12 mouse cellular contexts compared by ENCODE assay signal in genomic region chr9:43262390-43262789, GRCm38 (mm10). TPM values are rescaled to one million over a fixed set of nuclear protein-coding genes. Genes with fewer than 3 reads are reported as not detected.
DNase-seq lines count a peak whose midpoint lies in the region; ATAC-seq and TF ChIP-seq lines count a peak whose summit lies in the region.
"Had no signal": no experiment of that assay in that cellular context is flagged by ENCODE, and none has a peak within 500 bp of the region (broad histone marks: within the 10 kb centered on the region; RNA-seq: fewer than 3 reads in every experiment).

No protein-coding gene starts in this region.

- no peak for TF ChIP-seq CTCF in gastrocnemius, adult 2 months (IDR thresholded peaks at IDR 0.05)
- no peak for TF ChIP-seq CTCF in lung, postnatal 0 days (IDR thresholded peaks at IDR 0.05)
- TF ChIP-seq CTCF in stomach, postnatal 0 days (IDR thresholded peaks at IDR 0.05; ENCODE audit: low read depth) = no peak

- H3K4me1 ChIP-seq in lung, postnatal 0 days (ENCODE audit: insufficient read depth, low read depth, low read length) = 0 out of 2 replicates have a peak, but pooled peaks cover 3% of the 10 kb centered on the region
- peaks cover 74% of the 10 kb centered on the region for H3K4me1 ChIP-seq in limb, embryonic 10.5 days
- peaks cover 2% of the 10 kb centered on the region; the same call in 1 of the 2 replicates for H3K4me1 ChIP-seq in stomach, postnatal 0 days (replicated peaks; ENCODE audit: control insufficient read depth, insufficient read depth)

- no peak for ATAC-seq in lung, postnatal 0 days
- no peak for ATAC-seq in stomach, postnatal 0 days (ENCODE audit: low FRiP score, low TSS enrichment)
- ATAC-seq: hindbrain, embryonic 16.5 days had no signal

- H3K4me2 ChIP-seq in lung, postnatal 0 days (replicated peaks; ENCODE audit: low read depth, low read length) = no peak overlapping the region
- H3K4me2 ChIP-seq in stomach, postnatal 0 days (replicated peaks; ENCODE audit: low read depth) = no peak overlapping the region

- DNase-seq in gastrocnemius, adult 2 months = no peak
- no peak for DNase-seq in gastrocnemius, adult 18-20 months (ENCODE audit: low spot score)
- peak; percentile 32 for DNase-seq in lung, postnatal 10 days
- no peak for DNase-seq in lung, postnatal 0 days (ENCODE audit: low spot score)
- DNase-seq in limb, embryonic 10.5 days (ENCODE audit: low spot score) = no peak
- no peak for DNase-seq in stomach, postnatal 0 days (ENCODE audit: low spot score)
- DNase-seq in layer of hippocampus, postnatal 10 days (ENCODE audit: low spot score in 2 of 2) = no peak
- no peak for DNase-seq in B cell, adult 2 months
- DNase-seq: gastrocnemius, postnatal 10 days had no signal

- 50% methylated on average over 4 of the region's 4 CpGs for WGBS in lung, postnatal 0 days
- 37% methylated on average over 4 of the region's 4 CpGs for WGBS in limb, embryonic 10.5 days
- WGBS in stomach, postnatal 0 days = 59% methylated on average over 4 of the region's 4 CpGs

- H3K9me3 ChIP-seq in lung, postnatal 0 days (ENCODE audit: low read length) = no peaks in the 10 kb centered on the region
- H3K9me3 ChIP-seq in limb, embryonic 10.5 days (replicated peaks) = no peaks in the 10 kb centered on the region
- no peaks in the 10 kb centered on the region for H3K9me3 ChIP-seq in stomach, postnatal 0 days (ENCODE audit: control insufficient read depth, low read length)

- no peak overlapping the region for H3K4me3 ChIP-seq in gastrocnemius, adult 2 months
- no peak overlapping the region for H3K4me3 ChIP-seq in lung, postnatal 0 days (ENCODE audit: low read depth, low read length)
- no peak overlapping the region for H3K4me3 ChIP-seq in limb, embryonic 10.5 days
- H3K4me3 ChIP-seq in stomach, postnatal 0 days (ENCODE audit: low read depth, low read length) = no peak overlapping the region

- TF ChIP-seq EP300 in lung, postnatal 0 days (IDR thresholded peaks at IDR 0.05) = no peak
- TF ChIP-seq EP300 in stomach, postnatal 0 days (optimal IDR thresholded peaks at IDR 0.05) = no peak

- intact Hi-C loops in gastrocnemius, adult 2 months (cut with DNase I) = no loop called here

- no peak overlapping the region for H3K9ac ChIP-seq in lung, postnatal 0 days (replicated peaks; ENCODE audit: low read depth)
- no peak overlapping the region for H3K9ac ChIP-seq in stomach, postnatal 0 days (ENCODE audit: low read length)
- H3K9ac ChIP-seq: liver, embryonic 14.5 days had no signal

- H3K36me3 ChIP-seq in lung, postnatal 0 days (ENCODE audit: insufficient read depth, low read length) = no peaks in the 10 kb centered on the region
- no peaks in the 10 kb centered on the region for H3K36me3 ChIP-seq in limb, embryonic 10.5 days
- no peaks in the 10 kb centered on the region for H3K36me3 ChIP-seq in stomach, postnatal 0 days (ENCODE audit: control insufficient read depth, insufficient read depth, low read length)

- peak overlapping the region; percentile 83 for H3K27ac ChIP-seq in gastrocnemius, adult 2 months
- H3K27ac ChIP-seq in lung, postnatal 0 days (ENCODE audit: low read length) = no peak overlapping the region
- peak overlapping the region; percentile 95 for H3K27ac ChIP-seq in limb, embryonic 10.5 days
- H3K27ac ChIP-seq in stomach, postnatal 0 days (replicated peaks) = peak overlapping the region; percentile 58
- H3K27ac ChIP-seq: liver, embryonic 14.5 days had no signal

- no peaks in the 10 kb centered on the region for H3K27me3 ChIP-seq in lung, postnatal 0 days (replicated peaks; ENCODE audit: insufficient read depth, low read length)
- H3K27me3 ChIP-seq in limb, embryonic 10.5 days (ENCODE audit: low read depth, poor library complexity, severe bottlenecking) = no peaks in the 10 kb centered on the region
- H3K27me3 ChIP-seq in stomach, postnatal 0 days (ENCODE audit: control insufficient read depth, insufficient read depth, low read length) = no peaks in the 10 kb centered on the region

RNA-seq across cellular contexts. Expression of gene Oaf, which starts 22.7 kb away (rescaled TPM):
- 1 to 10 TPM; 2.9 to 8.9 TPM for total RNA-seq in gastrocnemius, adult 2 months (2021)
- total RNA-seq in gastrocnemius, adult 18-20 months (2021) = 1 to 10 TPM; 4.2 to 6.4 TPM
- 14.8 and 19.6 TPM in 2 replicates for polyA plus RNA-seq in lung, postnatal 0 days (2015; fragmentation: Nextera tagmentation; extraction: Ambion mirVana)
- polyA plus RNA-seq in limb, embryonic 10.5 days (2016; fragmentation: Nextera tagmentation; extraction: Ambion mirVana) = 68.6 and 87.4 TPM in 2 replicates
- polyA plus RNA-seq in stomach, postnatal 0 days (2015; fragmentation: Nextera tagmentation; extraction: Ambion mirVana) = 30.9 and 31.9 TPM in 2 replicates
- 10 to 100 TPM; 12.2 to 14.6 TPM for total RNA-seq in layer of hippocampus, postnatal 10 days (2021)

RNA-seq across cellular contexts. Expression of gene Trim29, which starts 48.3 kb away (rescaled TPM):
- not detected for total RNA-seq in gastrocnemius, adult 2 months (2021)
- not detected for total RNA-seq in gastrocnemius, adult 18-20 months (2021)
- 0.87 and 1.1 TPM in 2 replicates for polyA plus RNA-seq in lung, postnatal 0 days (2015; fragmentation: Nextera tagmentation; extraction: Ambion mirVana)
- 5.8 and 5.9 TPM in 2 replicates for polyA plus RNA-seq in limb, embryonic 10.5 days (2016; fragmentation: Nextera tagmentation; extraction: Ambion mirVana)
- polyA plus RNA-seq in stomach, postnatal 0 days (2015; fragmentation: Nextera tagmentation; extraction: Ambion mirVana) = 71.2 and 75.3 TPM in 2 replicates
- total RNA-seq in layer of hippocampus, postnatal 10 days (2021) = under 1 TPM; 0.25 to 0.83 TPM
- polyA plus RNA-seq: hindbrain, embryonic 16.5 days had no signal

RNA-seq across cellular contexts. Expression of gene Pou2f3, which starts 52.2 kb away (rescaled TPM):
- total RNA-seq in gastrocnemius, adult 2 months (2021) = under 1 TPM; 0.11 to 0.15 TPM
- under 1 TPM in 1 of 2 experiments, not detected in 1; 0.16 TPM for total RNA-seq in gastrocnemius, adult 18-20 months (2021)
- polyA plus RNA-seq in lung, postnatal 0 days (2015; fragmentation: Nextera tagmentation; extraction: Ambion mirVana) = 0.07 and 0.13 TPM in 2 replicates
- polyA plus RNA-seq in limb, embryonic 10.5 days (2016; fragmentation: Nextera tagmentation; extraction: Ambion mirVana) = 0.08 TPM in 1 of 2 replicates, not detected in the other
- polyA plus RNA-seq in stomach, postnatal 0 days (2015; fragmentation: Nextera tagmentation; extraction: Ambion mirVana) = 1.7 and 2.5 TPM in 2 replicates
- total RNA-seq in layer of hippocampus, postnatal 10 days (2021) = under 1 TPM in 1 of 2 experiments, not detected in 1; 0.22 TPM
- polyA plus RNA-seq: C2C12; liver, embryonic 14.5 days had no signal
